Mouse (Mus musculus) bone marrow macrophage, adult 2 months (primary cell): ENCODE data around the gene Cenpu. TPM values are rescaled to one million over a fixed set of nuclear protein-coding genes. Genes with fewer than 3 reads are reported as not detected.

Experiments used
- H3K27ac ChIP-seq: 2 replicates; pipeline ENCODE4 v1.5.1; 2012; ENCODE audit warnings: low read depth, low read length; ENCODE audit not compliant: insufficient read depth
- H3K4me1 ChIP-seq: 2 replicates; pipeline ENCODE4 v1.6.1; 2012; ENCODE audit warnings: low read length; ENCODE audit not compliant: control insufficient read depth, insufficient read depth
- H3K4me3 ChIP-seq: 2 replicates; pipeline ENCODE4 v1.5.1; 2012; ENCODE audit warnings: mild to moderate bottlenecking, low read length, moderate library complexity; ENCODE audit not compliant: insufficient read depth
- CTCF ChIP-seq: IDR thresholded peaks from 2 replicates; pipeline ENCODE4 v1.5.1; 2012; ENCODE audit warnings: low read depth, mild to moderate bottlenecking, low read length, moderate library complexity
- POLR2A ChIP-seq: IDR thresholded peaks from 2 replicates; pipeline ENCODE4 v1.6.1; 2012; ENCODE audit warnings: mild to moderate bottlenecking, low read depth, low read length, borderline replicate concordance
- polyA plus RNA-seq: library from polyadenylated mRNA; stranded (reverse); fragments of >200 nt; gene quantifications from 2 replicates; pipeline ENCODE4 v1.2.4, GENCODE M21; 2012; ENCODE audit not compliant: missing spikeins, insufficient read depth, insufficient read length

Cenpu gene
- polyA plus RNA-seq, 1 experiment = 15.1 TPM

DNA sequence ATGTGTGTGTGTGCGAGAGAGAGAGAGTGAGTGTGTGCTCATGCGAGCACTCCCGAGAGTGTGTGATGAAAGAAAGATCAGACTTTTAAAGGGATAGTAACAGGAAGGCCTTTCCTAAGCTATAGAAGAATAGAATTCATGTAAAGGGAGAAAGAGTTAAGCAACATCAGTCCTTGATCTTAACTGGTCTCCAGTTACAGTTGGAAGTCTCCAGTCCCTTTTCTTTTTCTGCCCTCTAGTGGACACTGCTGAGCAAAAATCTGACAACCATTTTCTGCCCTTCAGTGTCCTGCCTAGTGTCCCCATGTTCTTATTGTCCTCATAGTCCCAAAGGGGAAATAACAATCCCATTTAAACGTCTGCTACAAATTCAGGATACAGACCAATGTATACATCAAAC is 4.6 kb upstream of the Cenpu start:
- no peak for TF ChIP-seq POLR2A
- no peak for TF ChIP-seq CTCF
- peaks cover 2% of the 10 kb centered on the region; the same call in 1 of the 2 replicates for H3K4me1 ChIP-seq
- no peak overlapping the region for H3K4me3 ChIP-seq
- H3K27ac ChIP-seq = no peak overlapping the region

DNA sequence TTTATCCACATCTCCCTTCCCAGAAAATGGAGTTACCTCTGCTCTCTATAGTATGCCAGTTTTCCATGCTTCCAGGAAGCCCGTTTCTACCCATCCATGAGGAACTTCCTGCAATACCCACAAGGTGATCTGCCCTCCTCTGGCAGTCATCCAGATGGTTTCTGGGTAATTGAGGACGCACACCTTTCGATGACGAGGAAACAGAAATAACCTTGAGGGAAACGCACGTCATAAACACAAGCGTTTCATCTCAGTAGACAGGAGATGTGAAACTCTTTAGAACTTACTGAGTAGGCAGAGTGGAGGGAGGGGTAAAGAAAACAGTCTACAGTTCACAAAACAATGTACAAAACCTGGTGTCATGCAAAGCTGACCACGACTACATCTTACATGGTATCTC is 1.8 kb upstream of the Cenpu start:
- Histone ChIP-seq H3K4me1 (peaks cover 5% of the 10 kb centered on the region), H3K27ac (no peak overlapping the region), H3K4me3 (no peak overlapping the region)
- TF ChIP-seq CTCF (no peak), POLR2A (no peak)

DNA sequence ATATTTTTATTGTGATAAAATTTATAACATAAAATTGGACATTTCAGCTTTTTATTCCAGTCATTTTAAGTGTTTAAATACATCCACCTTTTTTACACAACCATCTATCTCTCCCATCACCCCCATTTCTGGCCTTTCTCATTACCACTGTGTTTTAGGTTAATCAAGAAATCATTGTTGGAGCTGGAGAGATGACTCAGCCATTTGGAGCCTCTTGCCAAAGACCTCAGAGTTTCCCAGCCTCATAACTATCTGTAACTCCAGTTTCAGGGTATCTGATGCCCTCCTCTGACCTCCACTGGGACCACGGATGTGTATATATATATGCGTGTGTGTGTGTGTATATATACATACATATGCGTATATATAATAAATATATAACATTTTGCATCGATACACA is 799 bp upstream of the Cenpu start:
- H3K4me3 ChIP-seq = peak overlapping the region; percentile 60; the same call in 1 of the 2 replicates
- no peak overlapping the region for H3K27ac ChIP-seq
- peaks cover 5% of the 10 kb centered on the region for H3K4me1 ChIP-seq
- TF ChIP-seq CTCF = no peak
- TF ChIP-seq POLR2A = no peak

DNA sequence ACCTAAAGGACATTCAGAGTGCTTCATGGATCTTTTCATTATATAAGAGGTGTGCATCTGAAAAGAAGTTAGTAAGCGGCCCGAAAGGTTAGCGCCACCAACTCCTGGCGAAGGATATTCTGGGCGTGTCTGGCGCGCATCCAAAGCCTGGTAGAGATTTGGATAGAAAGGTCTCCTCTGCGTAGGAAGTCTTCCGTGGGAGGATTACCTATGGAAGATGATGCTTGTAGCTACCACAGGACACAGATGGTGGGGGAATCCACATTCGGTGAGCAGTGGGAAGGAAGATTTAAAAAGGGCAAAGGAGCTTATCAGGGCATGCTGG is 575 bp downstream of the Cenpu start:
- peaks cover 5% of the 10 kb centered on the region for H3K4me1 ChIP-seq
- H3K27ac ChIP-seq = peak overlapping the region; percentile 47
- peak overlapping the region; percentile 74 for H3K4me3 ChIP-seq
- no peak for TF ChIP-seq POLR2A
- no peak for TF ChIP-seq CTCF

DNA sequence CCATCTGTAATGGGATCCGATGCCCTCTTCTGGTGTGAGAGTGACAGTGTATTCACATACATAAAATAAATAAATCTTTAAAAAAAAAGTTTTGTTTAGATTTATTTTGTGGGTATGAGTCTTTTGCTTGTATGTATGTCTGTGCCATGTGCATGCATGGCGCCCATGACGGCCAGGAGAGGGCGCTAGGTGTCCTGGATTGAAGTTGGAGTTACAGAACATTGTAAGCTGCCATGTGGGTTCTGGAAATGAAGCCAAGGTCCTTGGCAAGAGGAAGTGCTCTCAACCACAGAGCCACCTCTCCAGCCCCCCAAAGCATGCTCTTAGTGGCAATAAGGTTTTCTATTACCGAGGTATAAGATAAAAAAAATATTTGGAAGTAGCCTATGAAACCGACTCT is 7.6 kb downstream of the Cenpu start:
- TF ChIP-seq POLR2A (no peak), CTCF (peak; percentile 34; the same call in 1 of the 2 replicates)
- H3K4me1 ChIP-seq = no peaks in the 10 kb centered on the region; the same call in 1 of the 2 replicates

DNA sequence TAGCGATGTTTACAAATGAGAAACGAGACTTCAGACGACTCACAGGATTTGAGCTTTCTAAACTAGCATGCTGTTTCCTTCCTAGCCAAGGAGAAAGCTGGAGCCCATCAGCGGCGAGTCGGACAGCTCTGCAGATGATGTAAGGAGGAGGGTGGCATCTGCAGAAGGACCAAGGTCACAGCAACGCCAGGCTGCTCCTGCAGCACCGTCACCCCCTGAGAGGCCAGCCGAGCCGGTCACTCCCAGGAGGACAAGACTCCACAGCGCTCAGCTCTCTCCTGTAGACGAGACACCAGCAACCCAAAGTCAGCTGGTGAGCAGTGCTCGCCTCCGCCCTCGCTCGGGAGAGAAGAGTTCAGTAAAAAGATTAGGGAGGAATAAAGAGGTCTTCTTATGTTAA is 10.5 kb downstream of the Cenpu start:
- TF ChIP-seq POLR2A = no peak
- no peak for TF ChIP-seq CTCF
- Histone ChIP-seq H3K27ac (no peak overlapping the region), H3K4me3 (no peak overlapping the region), H3K4me1 (no peaks in the 10 kb centered on the region; the same call in 1 of the 2 replicates)

More for the DNA sequence above, 7.6 kb downstream of the Cenpu start:
- H3K4me3 ChIP-seq = no peak overlapping the region
- no peak overlapping the region for H3K27ac ChIP-seq

DNA sequence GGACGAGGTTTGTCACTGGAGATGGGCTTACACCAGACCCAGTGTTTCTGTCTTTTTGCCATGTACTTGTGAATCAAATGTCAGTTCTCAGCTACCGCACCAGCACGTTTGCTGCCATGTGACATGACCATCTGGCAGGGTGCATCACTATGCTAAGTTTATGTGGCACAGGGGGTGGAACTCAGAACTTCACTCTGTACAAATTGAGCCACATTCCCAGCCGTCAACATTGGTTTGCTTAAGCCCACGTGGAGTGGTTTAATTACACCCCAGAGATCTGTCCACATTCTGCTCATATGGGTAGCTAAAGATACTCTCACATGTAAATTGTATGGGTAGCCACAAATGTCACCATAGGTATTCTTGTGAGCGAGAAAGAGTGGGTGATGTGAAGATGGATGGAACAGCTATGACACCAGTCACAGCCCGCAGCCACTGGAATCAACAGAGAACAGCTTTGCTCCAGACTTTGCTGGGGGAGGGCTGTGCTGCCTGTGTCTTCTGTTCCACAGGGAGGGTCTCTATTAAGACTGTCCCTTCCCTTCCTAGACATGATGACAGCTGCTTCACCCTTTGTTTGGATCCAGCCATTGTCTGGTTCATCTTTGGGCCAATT is 15.2 kb downstream of the Cenpu start:
- Histone ChIP-seq H3K27ac (no peak overlapping the region), H3K4me3 (no peak overlapping the region), H3K4me1 (no peaks in the 10 kb centered on the region)
- TF ChIP-seq CTCF (no peak), POLR2A (no peak)

DNA sequence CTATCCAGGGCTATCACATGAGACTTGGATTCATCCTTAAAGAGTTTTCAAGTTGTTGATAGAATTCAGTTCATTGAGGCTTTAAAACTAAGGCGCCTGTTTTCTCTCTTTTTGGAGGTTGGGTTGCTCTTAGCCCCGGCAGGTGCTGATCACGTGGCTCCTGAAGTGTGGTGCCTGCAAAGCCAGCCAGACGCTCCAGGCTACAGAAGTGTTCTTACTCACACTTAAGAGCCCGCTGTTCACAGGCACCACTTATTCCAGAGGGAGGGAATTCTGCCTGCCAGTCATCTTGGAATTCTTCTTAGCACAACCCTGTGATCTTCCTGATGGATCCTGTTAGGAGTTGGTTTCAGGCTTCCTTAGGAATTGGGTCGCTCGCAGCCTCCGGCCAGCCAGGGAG is 16.1 kb downstream of the Cenpu start:
- no peak overlapping the region for H3K27ac ChIP-seq
- TF ChIP-seq CTCF = no peak
- no peak for TF ChIP-seq POLR2A
- H3K4me1 ChIP-seq = no peaks in the 10 kb centered on the region
- H3K4me3 ChIP-seq = no peak overlapping the region

DNA sequence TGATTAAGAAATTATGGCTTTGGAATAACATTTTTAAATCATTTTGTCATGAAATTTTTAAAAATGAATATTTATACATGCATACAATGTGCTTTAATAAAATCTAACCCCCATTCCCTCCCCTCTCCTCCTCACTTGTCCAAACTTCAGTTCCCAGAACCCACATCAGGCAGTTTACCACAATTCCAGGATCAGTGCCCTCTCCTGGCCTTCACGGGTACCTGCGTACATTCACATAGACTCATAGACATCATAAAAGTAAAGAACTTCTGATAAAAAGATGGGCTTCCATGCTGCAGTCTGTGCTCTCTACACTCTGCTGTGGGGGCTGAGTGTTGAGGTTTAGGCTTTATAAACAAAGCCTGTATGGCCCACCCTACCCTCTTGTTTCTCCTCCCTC is 17.1 kb downstream of the Cenpu start:
- H3K27ac ChIP-seq = no peak overlapping the region
- H3K4me1 ChIP-seq = no peaks in the 10 kb centered on the region
- no peak overlapping the region for H3K4me3 ChIP-seq
- TF ChIP-seq POLR2A (no peak), CTCF (no peak)

DNA sequence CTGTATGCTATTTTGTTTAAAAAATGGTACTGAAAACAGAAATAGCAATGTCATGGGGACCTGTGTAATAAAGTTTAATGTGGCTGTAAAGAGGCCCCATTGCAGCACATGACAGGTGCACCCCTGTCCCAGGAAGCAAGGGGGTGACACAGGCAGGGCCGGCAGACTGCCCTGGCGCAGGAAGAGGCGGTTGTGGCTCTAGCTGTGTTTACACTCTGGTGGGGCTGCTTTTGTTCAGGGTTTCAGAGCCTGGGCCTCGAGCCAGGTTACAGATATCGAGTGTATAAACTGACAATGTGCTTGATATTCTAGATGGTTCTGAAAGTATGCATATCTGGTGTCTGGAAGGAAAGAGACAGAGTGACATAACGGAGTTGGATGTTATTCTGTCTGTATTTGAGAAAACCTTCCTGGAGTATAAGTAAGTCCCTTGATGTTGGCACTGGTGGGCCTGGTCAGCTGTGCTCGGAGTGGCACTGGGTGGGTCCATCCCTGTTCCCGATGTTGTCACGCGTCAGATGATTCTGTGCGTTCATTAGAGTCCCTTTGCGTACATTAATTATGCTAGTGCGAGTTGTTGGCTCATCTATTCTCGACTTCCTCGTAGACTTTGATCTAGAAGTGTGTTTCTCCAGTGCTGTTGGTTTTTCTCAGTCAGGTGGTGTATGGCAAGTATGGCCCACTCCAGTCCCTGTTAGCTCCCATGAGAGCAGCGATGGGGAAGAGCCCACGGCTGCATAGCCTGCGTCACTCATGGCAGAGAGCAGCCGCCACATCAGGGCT is 18.0 kb downstream of the Cenpu start:
- H3K4me3 ChIP-seq = no peak overlapping the region
- no peak for TF ChIP-seq CTCF
- no peak for TF ChIP-seq POLR2A
- H3K4me1 ChIP-seq = no peaks in the 10 kb centered on the region

DNA sequence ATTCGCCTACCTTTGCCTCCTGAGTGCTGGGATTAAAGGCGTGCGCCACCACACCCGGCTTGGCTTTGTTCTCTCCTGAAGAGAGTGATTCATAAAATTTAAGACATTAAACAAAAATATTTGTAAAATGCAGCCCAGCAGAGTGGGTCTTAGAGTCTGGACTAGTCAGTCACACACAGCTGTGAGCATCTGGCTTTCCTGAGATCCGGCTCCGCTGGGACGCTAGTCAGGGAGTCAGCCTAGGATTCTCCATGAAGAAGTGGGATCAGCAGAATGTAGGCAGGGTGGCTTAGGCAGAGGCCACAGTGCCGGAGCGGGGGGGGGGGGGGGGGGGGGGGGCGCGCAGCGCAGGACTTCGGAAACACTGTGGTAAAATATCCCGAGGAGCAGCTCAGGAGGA is 18.8 kb downstream of the Cenpu start:
- no peaks in the 10 kb centered on the region for H3K4me1 ChIP-seq
- no peak overlapping the region for H3K4me3 ChIP-seq
- no peak overlapping the region for H3K27ac ChIP-seq
- no peak for TF ChIP-seq POLR2A
- no peak for TF ChIP-seq CTCF

More for the DNA sequence above, 18.0 kb downstream of the Cenpu start:
- H3K27ac ChIP-seq = no peak overlapping the region
